ENCODE assay signal across 16 mouse cellular contexts in the genomic region with DNA sequence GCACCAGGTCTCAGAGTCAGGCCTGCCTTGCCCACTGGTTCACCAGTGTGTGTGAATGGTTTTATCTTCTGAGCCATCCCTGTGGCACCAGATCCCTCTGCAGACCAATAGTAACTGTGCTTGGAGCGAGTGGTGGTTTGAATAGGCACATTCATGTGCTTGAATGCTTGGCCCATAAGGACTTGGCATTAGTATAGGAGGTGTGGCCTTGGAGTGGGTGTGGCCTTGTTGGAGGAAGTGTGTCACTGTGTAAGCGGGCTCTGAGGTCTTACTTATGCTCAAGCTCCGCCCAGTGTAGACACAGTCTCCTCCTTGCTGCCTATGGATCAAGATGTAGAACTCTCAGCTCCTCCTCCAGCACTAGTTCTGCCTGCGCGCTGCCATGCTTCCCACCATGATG. TPM values are rescaled to one million over a fixed set of nuclear protein-coding genes. Genes with fewer than 3 reads are reported as not detected.
DNase-seq lines count a peak whose midpoint lies in the region; ATAC-seq and TF ChIP-seq lines count a peak whose summit lies in the region.
"Had no signal": no experiment of that assay in that cellular context is flagged by ENCODE, and none has a peak within 500 bp of the region (broad histone marks: within the 10 kb centered on the region; RNA-seq: fewer than 3 reads in every experiment).

No protein-coding gene starts in this region.

- no peak for TF ChIP-seq EP300 in stomach, postnatal 0 days (optimal IDR thresholded peaks at IDR 0.05)

- no peak overlapping the region for H3K4me2 ChIP-seq in intestine, embryonic 15.5 days (replicated peaks)
- H3K4me2 ChIP-seq in intestine, postnatal 0 days (replicated peaks; ENCODE audit: low read depth) = no peak overlapping the region
- no peak overlapping the region for H3K4me2 ChIP-seq in stomach, postnatal 0 days (replicated peaks; ENCODE audit: low read depth)
- H3K4me2 ChIP-seq: liver, embryonic 15.5 days had no signal

- no peak overlapping the region for H3K4me3 ChIP-seq in intestine, embryonic 15.5 days (replicated peaks)
- no peak overlapping the region for H3K4me3 ChIP-seq in intestine, postnatal 0 days (ENCODE audit: low read depth, low read length)
- H3K4me3 ChIP-seq in stomach, postnatal 0 days (ENCODE audit: low read depth, low read length) = no peak overlapping the region
- H3K4me3 ChIP-seq: embryonic facial prominence, embryonic 10.5 days; liver, embryonic 15.5 days; megakaryocyte, embryonic 14.5 days had no signal

- H3K27me3 ChIP-seq in intestine, embryonic 15.5 days (replicated peaks) = no peaks in the 10 kb centered on the region
- no peaks in the 10 kb centered on the region for H3K27me3 ChIP-seq in intestine, postnatal 0 days (replicated peaks; ENCODE audit: control insufficient read depth, insufficient read depth, low read length)
- H3K27me3 ChIP-seq in stomach, postnatal 0 days (ENCODE audit: control insufficient read depth, insufficient read depth, low read length) = no peaks in the 10 kb centered on the region
- H3K27me3 ChIP-seq: liver, embryonic 15.5 days had no signal

- no peak overlapping the region for H3K27ac ChIP-seq in intestine, embryonic 15.5 days
- H3K27ac ChIP-seq in intestine, postnatal 0 days (ENCODE audit: low read depth, low read length) = no peak overlapping the region
- no peak overlapping the region for H3K27ac ChIP-seq in stomach, postnatal 0 days (replicated peaks)
- H3K27ac ChIP-seq: embryonic facial prominence, embryonic 10.5 days; liver, embryonic 15.5 days had no signal

- no peaks in the 10 kb centered on the region for H3K36me3 ChIP-seq in intestine, embryonic 15.5 days
- no peaks in the 10 kb centered on the region; the same call in 1 of the 2 replicates for H3K36me3 ChIP-seq in intestine, postnatal 0 days (ENCODE audit: control insufficient read depth, insufficient read depth)
- H3K36me3 ChIP-seq in stomach, postnatal 0 days (ENCODE audit: control insufficient read depth, insufficient read depth, low read length) = no peaks in the 10 kb centered on the region
- H3K36me3 ChIP-seq: embryonic facial prominence, embryonic 10.5 days; G1E had no signal

- DNase-seq in adrenal gland, adult (ENCODE audit: inconsistent age in 2 of 2, low spot score in 1 of 2) = peak; percentile 23 to 38
- no peak for DNase-seq in adrenal gland, adult 2 months
- DNase-seq in ovary, postnatal 36 days (ENCODE audit: low spot score) = peak; percentile 3
- no peak for DNase-seq in ovary, postnatal 14 days (ENCODE audit: low spot score)
- peak; percentile 53 for DNase-seq in stomach, postnatal 0 days (ENCODE audit: low spot score)
- no peak for DNase-seq in spleen, postnatal 14 days (ENCODE audit: low spot score in 2 of 2)
- DNase-seq: cerebellum, postnatal 14 days had no signal

- 91% methylated on average over 5 of the region's 5 CpGs for WGBS in intestine, embryonic 15.5 days
- WGBS in intestine, postnatal 0 days = 79% methylated on average over 5 of the region's 5 CpGs
- 85% methylated on average over 5 of the region's 5 CpGs for WGBS in stomach, postnatal 0 days

- H3K9ac ChIP-seq in intestine, embryonic 15.5 days = no peak overlapping the region
- no peak overlapping the region for H3K9ac ChIP-seq in intestine, postnatal 0 days (ENCODE audit: low read depth, low read length)
- no peak overlapping the region for H3K9ac ChIP-seq in stomach, postnatal 0 days (ENCODE audit: low read length)
- H3K9ac ChIP-seq: liver, embryonic 15.5 days had no signal

- no peaks in the 10 kb centered on the region for H3K9me3 ChIP-seq in intestine, embryonic 15.5 days
- H3K9me3 ChIP-seq in intestine, postnatal 0 days (ENCODE audit: control insufficient read depth) = no peaks in the 10 kb centered on the region
- no peaks in the 10 kb centered on the region for H3K9me3 ChIP-seq in stomach, postnatal 0 days (ENCODE audit: control insufficient read depth, low read length)
- H3K9me3 ChIP-seq: embryonic facial prominence, embryonic 10.5 days; G1E; liver, embryonic 15.5 days; megakaryocyte, embryonic 14.5 days had no signal

- 0 out of 2 replicates have a peak, but pooled peaks have one; percentile 32 for ATAC-seq in intestine, embryonic 15.5 days
- no peak for ATAC-seq in intestine, postnatal 0 days
- ATAC-seq in stomach, postnatal 0 days (ENCODE audit: low FRiP score, low TSS enrichment) = peak; percentile 64

- peaks cover 22% of the 10 kb centered on the region for H3K4me1 ChIP-seq in intestine, embryonic 15.5 days (replicated peaks)
- H3K4me1 ChIP-seq in intestine, postnatal 0 days (replicated peaks; ENCODE audit: control insufficient read depth, insufficient read depth, low read length) = no peaks in the 10 kb centered on the region
- H3K4me1 ChIP-seq in stomach, postnatal 0 days (replicated peaks; ENCODE audit: control insufficient read depth, insufficient read depth) = peaks cover 3% of the 10 kb centered on the region; the same call in 1 of the 2 replicates

- TF ChIP-seq CTCF in intestine, postnatal 0 days (IDR thresholded peaks at IDR 0.05; ENCODE audit: low read depth) = no peak
- TF ChIP-seq CTCF in stomach, postnatal 0 days (IDR thresholded peaks at IDR 0.05; ENCODE audit: low read depth) = no peak

RNA-seq across cellular contexts. Expression of gene Fads6, which starts 10.1 kb away (rescaled TPM):
- total RNA-seq in adrenal gland, adult 2 months (2021) = 10 to 100 TPM; 56.7 to 76.5 TPM
- polyA plus RNA-seq in adrenal gland, adult 2 months (2012; rRNA removed) = 87.7 and 93.1 TPM in 2 replicates
- polyA plus RNA-seq in intestine, embryonic 15.5 days (2015; fragmentation: Nextera tagmentation; extraction: Ambion mirVana) = 1.5 and 1.7 TPM in 2 replicates
- polyA plus RNA-seq in intestine, postnatal 0 days (2015; fragmentation: Nextera tagmentation; extraction: Ambion mirVana) = 0.26 and 0.55 TPM in 2 replicates
- 1.3 and 1.5 TPM in 2 replicates for polyA plus RNA-seq in stomach, postnatal 0 days (2015; fragmentation: Nextera tagmentation; extraction: Ambion mirVana)
- polyA plus RNA-seq: G1E had no signal

RNA-seq across cellular contexts. Expression of gene Fdxr, which starts 10.5 kb away (rescaled TPM):
- 1,000 to 10,000 TPM; 1,196 to 1,476 TPM for total RNA-seq in adrenal gland, adult 2 months (2021)
- polyA plus RNA-seq in adrenal gland, adult 2 months (2012; rRNA removed) = 2,178 and 2,420 TPM in 2 replicates
- polyA plus RNA-seq in intestine, embryonic 15.5 days (2015; fragmentation: Nextera tagmentation; extraction: Ambion mirVana) = 17.2 and 20.8 TPM in 2 replicates
- polyA plus RNA-seq in intestine, postnatal 0 days (2015; fragmentation: Nextera tagmentation; extraction: Ambion mirVana) = 8.0 and 8.2 TPM in 2 replicates
- polyA plus RNA-seq in stomach, postnatal 0 days (2015; fragmentation: Nextera tagmentation; extraction: Ambion mirVana) = 6.7 and 7.3 TPM in 2 replicates

RNA-seq across cellular contexts. Expression of gene Otop2, which starts 19.6 kb away (rescaled TPM):
- not detected for total RNA-seq in adrenal gland, adult 2 months (2021)
- 0.12 TPM in 1 of 2 replicates, not detected in the other for polyA plus RNA-seq in adrenal gland, adult 2 months (2012; rRNA removed)
- polyA plus RNA-seq in intestine, embryonic 15.5 days (2015; fragmentation: Nextera tagmentation; extraction: Ambion mirVana) = not detected in 2 replicates
- 0.05 TPM in 1 of 2 replicates, not detected in the other for polyA plus RNA-seq in intestine, postnatal 0 days (2015; fragmentation: Nextera tagmentation; extraction: Ambion mirVana)
- polyA plus RNA-seq in stomach, postnatal 0 days (2015; fragmentation: Nextera tagmentation; extraction: Ambion mirVana) = 4.2 and 4.7 TPM in 2 replicates
- total RNA-seq: G1E had no signal
- polyA plus RNA-seq: embryonic facial prominence, embryonic 10.5 days; G1E; gonadal fat pad, adult 2 months; heart, postnatal 0 days; liver, embryonic 15.5 days had no signal

RNA-seq across cellular contexts. Expression of gene Grin2c, which starts 20.3 kb away (rescaled TPM):
- 1 to 10 TPM; 2.3 to 9.4 TPM for total RNA-seq in adrenal gland, adult 2 months (2021)
- 13.8 and 25.5 TPM in 2 replicates for polyA plus RNA-seq in adrenal gland, adult 2 months (2012; rRNA removed)
- polyA plus RNA-seq in intestine, embryonic 15.5 days (2015; fragmentation: Nextera tagmentation; extraction: Ambion mirVana) = 0.05 and 0.09 TPM in 2 replicates
- polyA plus RNA-seq in intestine, postnatal 0 days (2015; fragmentation: Nextera tagmentation; extraction: Ambion mirVana) = not detected in 2 replicates
- not detected in 2 replicates for polyA plus RNA-seq in stomach, postnatal 0 days (2015; fragmentation: Nextera tagmentation; extraction: Ambion mirVana)
- polyA plus RNA-seq: G1E; gonadal fat pad, adult 2 months; heart, postnatal 0 days; kidney, embryonic 14.5 days had no signal

RNA-seq across cellular contexts. Expression of gene Ush1g, which starts 34.5 kb away (rescaled TPM):
- total RNA-seq in adrenal gland, adult 2 months (2021) = under 1 TPM; 0.49 to 0.69 TPM
- 0.50 and 0.52 TPM in 2 replicates for polyA plus RNA-seq in adrenal gland, adult 2 months (2012; rRNA removed)
- polyA plus RNA-seq in intestine, embryonic 15.5 days (2015; fragmentation: Nextera tagmentation; extraction: Ambion mirVana) = 0.08 TPM in 1 of 2 replicates, not detected in the other
- polyA plus RNA-seq in intestine, postnatal 0 days (2015; fragmentation: Nextera tagmentation; extraction: Ambion mirVana) = 0.05 and 0.09 TPM in 2 replicates
- 0.34 and 0.36 TPM in 2 replicates for polyA plus RNA-seq in stomach, postnatal 0 days (2015; fragmentation: Nextera tagmentation; extraction: Ambion mirVana)
- polyA plus RNA-seq: G1E; gonadal fat pad, adult 2 months; kidney, embryonic 14.5 days had no signal

Comparison
In these comparisons a context has a peak if more than half of its experiments do, and no peak if none do; other contexts are left out.
1. DNase-seq: peak in adrenal gland, adult (2 of 2), ovary, postnatal 36 days (single experiment) and stomach, postnatal 0 days (single experiment); none in adrenal gland, adult 2 months (single experiment), ovary, postnatal 14 days (single experiment) and spleen, postnatal 14 days (0 of 2).
2. RNA of gene Fads6, which starts 10.1 kb away (polyA plus RNA-seq): 87.7 to 93.1 TPM in adrenal gland, adult 2 months; 1.5 to 1.7 TPM in intestine, embryonic 15.5 days, 1.3 to 1.5 TPM in stomach, postnatal 0 days and 0.26 to 0.55 TPM in intestine, postnatal 0 days; every median in the first group is over 10 times any median in the second.
3. RNA of gene Fdxr, which starts 10.5 kb away (polyA plus RNA-seq): 2,178 to 2,420 TPM in adrenal gland, adult 2 months; 17.2 to 20.8 TPM in intestine, embryonic 15.5 days, 8.0 to 8.2 TPM in intestine, postnatal 0 days and 6.7 to 7.3 TPM in stomach, postnatal 0 days; every median in the first group is over 10 times any median in the second.